Mouse (Mus musculus): Measurements from ENCODE around the gene Ccl6.

Gene Ccl6

DNA sequence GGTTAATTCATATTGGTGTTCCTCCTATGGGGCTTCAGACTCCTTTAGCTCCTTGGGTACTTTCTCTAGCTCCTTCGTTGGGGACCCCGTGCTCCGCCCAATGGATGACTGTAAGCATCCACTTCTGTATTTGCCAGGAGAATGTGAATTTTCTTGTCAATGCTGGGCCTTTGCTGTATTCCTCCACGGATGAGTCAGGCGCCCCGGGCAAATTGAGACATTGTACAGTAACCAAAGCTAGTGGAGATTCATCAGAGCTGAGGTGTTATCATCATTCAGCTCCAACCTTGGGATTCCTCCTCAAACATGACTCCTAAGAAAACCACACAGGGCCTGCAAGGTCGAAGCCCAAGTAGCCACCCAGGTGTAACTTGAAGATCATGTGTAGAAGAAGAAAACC lies 4.9 kb upstream of the Ccl6 start:
- no peak for DNase-seq (ENCODE audit: low read depth, low spot score)

DNA sequence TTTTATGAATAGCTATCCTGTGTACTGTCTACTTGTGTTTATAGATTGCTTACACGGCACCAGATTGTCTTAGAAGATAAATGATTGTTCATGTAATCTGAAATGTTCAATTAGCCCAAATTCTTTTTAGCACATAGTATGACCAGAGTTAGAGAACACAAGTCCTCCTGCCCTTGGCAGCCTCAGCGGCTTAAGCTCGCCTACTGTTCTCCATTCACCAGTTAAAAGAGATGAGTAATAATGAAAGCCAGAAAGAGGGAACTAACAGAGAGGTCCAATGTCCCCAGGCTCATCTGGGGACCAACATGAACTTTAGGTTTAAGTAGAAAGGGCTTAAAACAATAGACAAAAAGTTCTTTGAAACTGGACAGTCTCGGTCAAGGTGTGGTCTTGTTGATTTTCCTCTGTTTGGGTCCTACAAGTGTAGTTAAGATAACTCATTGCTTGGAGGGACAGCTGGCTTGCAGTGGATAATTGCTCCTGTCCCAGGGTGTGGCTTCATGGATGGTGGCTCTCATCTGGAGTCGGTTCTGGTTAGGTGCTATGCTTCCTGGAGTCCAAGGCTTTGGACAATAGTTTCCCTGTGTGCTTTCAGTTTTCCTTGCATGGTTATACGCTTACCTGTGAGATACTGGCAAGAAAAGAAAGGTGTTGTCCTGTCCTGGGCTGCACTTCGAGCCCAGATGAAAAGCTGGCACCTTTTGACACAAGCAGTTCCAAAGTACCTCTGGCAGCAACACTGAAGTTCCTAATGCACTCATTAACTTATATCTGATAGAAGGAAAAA lies 3.0 kb upstream of the Ccl6 start:
- DNase-seq (ENCODE audit: low read depth, low spot score), result no peak

DNA sequence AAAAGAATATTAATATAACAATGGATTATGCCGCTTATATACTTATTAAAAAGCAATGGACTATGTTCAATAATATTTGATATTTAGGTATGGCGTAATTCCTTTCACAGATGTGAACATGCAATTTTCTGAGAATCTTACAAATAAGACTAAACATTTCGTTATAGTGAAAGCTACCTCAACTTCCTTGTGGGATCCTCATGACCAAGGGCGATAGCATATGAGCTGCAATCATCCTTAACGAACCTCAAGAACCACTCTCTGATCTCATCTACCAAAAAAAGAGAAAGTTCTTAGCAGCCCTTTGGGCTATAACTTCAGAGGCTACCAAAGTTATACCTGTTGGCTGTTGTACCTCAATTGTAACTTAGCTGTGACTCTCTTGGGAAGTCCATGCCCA lies 566 bp upstream of the Ccl6 start:
- DNase-seq (ENCODE audit: low read depth, low spot score), result no peak

DNA sequence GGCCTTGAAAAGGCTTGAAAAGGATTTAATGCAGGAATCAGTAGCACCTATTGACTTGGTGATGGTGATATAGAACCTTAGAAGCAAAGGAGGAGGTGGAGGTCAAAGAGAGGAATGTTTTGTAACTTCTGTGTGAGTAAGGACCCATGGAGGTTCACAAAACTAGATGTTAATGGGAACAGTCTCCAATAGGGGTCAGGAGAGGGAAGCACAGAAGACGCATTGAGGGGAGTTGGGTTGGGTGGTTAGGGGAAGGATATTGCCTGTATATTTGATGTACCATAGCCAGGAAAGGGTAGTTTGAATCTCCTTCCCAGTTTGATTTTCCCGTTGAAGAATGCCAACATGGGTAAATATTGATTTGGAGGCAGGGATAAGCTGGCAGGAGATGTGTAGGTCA lies 8.7 kb downstream of the Ccl6 start:
- no peak for DNase-seq (ENCODE audit: low read depth, low spot score)

DNA sequence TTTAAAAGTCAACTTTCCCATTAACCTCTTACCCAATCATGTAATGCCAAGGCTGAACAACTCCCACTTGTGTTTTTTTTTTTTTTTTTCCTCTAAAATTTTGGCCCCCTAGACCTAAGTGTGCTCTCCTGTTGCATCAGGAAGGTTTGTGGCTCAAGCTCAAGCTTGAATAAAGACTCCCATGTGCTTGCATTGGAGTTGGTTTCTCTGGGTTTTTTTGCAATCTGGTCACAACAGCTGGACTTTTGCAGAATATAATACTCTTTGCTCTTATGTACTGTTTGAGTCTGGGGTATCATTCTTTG lies 9.5 kb downstream of the Ccl6 start:
- DNase-seq (ENCODE audit: low read depth, low spot score), result no peak

DNA sequence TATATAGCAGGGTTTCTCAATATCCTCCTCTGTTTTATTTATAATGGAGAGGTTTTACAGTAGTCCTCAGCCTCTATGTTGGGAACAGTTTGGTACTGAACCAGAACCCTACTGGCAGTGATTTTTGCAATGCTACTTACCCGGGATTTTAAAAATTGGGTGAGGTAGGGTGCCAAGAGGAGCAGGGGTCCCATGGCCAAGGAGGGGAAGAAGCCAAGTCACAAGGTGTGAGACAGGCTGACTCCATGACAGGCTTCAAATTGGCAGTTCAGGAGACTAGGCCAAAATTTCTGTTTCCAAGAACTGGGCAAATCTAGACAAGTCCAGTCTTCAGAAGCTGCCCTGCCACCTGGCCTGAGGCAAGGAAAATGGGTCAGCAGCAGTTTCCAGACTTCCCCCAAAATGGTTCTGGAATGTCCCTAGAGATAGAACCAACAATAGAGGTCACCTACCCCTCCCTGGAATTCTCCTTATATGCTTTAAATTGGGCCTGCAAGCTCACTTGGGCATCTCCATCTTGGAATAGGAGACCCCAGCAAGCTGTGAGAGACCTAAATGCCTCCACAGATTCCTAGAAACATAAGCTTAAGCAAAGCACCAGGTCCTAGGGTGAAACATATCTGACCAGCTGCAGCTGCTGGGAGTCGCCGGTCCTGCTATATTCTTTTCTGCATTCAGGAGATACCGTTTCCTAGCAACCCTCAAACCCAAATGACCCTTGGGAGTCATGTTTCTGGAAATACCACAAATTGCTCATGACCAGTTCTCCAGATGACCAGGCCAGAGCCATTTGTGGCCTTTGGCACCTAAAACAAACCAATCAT lies 10.0 kb downstream of the Ccl6 start:
- DNase-seq (ENCODE audit: low read depth, low spot score), result no peak

DNA sequence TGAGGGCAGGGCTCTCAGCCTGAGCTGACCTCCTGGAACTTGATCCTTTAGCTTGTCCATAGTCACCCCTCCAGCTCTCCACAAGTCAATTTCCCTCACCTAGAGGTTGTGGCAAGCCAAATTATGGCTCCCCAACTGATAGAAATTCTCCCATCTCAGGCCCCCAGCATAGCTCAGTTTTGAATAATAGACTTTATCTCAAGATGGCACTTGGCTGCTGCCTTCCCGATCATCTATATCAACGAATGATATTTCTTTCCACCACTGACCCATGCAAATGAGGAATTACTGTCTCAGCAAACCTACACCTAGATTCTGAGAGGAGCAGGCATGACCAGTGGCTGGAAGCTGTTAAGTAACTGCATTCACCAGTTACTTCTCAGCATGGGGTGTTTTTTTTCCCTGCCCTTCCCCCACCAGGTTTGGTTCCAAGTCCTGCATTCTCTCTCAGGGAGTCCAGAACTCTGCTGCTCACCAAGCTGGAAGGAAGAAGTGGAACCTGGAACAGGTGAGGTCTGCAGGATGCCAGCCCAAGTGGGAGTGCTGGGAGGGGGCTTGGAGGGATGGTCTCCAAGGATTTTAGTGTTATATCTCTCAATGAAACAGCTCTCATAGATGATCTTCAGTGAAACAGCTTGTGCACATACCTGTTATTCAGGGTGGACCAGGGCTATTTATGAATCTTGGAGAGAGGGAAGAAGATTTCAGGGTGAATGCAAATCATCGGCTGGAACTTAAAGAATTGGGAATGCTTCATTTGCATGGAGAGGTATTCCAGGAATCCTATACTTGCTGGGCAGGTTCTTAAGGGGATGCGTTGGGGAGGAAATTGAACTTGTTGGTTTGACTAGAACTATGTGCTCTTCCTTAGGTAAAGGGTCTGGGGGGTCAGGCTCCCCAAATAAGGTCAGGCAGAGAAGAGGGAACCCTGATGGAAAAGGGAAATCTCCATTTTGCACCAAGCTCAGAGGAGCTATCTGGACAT lies 11.0 kb downstream of the Ccl6 start:
- DNase-seq (ENCODE audit: low read depth, low spot score), result no peak

DNA sequence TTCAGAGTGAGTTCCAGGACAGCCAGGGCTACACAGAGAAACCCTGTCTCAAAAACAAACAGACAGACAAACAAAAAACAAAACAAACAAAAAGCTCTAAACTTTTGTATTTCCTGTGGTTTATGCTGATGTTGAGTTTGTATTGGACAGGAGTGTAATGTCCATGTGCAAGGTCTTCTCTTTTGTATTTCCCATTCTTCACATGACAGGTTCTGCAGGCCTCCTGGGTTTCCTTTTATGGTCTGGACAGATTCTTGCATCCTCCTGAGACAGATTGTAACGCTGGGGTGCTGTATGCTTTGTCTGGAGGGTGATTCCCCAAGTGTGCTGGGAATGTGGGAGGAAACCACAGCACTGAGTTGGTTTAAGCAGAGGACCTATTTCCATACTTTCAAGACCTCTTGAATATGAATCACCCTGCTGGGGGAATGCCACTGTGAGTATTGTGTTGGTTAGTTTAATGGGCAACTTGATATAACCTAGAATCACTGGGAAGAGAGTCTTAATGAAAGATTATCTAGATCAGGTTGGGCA lies 12.1 kb downstream of the Ccl6 start:
- DNase-seq (ENCODE audit: low read depth, low spot score), result no peak

DNA sequence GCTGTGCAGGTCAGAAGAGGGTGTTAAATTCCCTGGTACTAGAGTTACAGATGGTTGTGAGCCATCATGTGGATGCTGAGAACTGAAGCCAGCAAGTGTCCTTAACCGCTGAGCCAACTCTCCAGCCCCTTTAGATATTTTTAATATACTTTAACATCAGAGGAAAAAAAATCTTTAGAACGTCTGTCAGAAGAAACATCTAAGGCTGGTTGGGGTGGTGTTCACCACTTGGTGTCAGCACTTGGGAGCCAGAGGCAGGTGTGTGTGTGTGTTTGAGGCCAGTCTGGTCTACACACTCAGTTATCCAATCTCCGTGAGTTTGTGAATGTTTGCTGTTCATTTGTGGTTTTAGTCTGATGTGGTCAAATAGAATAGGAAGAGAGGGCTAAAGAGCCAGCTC lies 13.9 kb downstream of the Ccl6 start:
- DNase-seq (ENCODE audit: low read depth, low spot score), result no peak

DNA sequence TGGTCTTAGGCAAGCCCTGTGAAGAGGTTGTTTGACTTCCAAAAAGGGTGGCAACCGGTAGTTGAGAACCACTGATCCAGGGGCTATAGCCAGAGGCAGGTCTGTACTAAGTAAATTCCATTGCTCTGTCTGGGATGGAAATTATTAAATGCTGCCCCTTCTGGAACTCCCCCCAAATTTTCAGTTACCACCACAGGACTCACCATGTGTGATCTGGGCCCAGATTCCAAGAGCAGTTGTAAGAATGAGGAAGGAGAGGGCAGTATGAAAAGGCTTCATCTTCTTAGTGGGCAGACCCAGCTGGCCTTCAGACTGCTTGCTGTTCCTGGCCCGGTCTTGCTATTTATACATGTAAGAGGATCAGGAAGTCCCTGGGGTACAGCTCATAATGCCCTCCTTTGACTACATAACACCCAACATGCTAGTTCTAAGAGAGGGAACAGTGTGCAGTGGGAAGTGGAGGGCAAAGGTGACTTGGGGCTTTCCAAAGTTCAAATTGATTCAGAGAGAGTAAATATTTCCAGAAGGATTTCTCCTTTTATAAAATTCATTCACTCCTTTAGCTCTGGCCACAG lies 14.6 kb downstream of the Ccl6 start, which contains the start of gene Ccl9:
Ccl9 (minus strand) TSS at position 451 of the 575 bp plus-strand sequence.
- no peak for DNase-seq (ENCODE audit: low read depth, low spot score)

DNA sequence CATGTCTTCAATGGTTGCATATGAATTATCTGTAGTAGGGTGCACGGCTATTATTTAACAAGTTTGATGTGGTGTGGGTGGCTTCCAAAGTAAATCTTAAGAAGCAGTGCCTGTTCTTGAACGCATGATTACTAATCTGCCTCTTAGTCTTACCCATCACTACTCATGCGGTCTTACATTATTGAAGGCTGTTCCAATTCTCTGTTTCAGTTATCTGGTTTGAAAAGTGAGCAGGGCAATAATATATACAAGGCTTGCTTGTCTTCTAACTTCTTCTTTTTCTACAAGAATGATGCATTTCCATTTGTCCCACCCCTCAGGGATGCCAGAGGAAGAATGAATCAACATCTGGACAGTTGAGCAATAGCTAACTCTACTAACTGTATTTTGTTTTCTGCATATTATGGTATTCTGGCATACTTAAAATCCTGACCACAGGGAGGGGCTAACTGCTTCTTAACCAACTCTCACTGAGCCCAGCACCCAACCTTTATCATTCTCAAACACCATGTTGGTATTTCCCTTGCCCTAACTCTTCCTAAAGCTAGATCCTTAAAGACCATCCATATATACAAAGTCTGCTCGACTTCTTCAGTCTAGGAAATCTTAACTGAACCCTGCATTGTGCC lies 15.8 kb downstream of the Ccl6 start:
- no peak for DNase-seq (ENCODE audit: low read depth, low spot score)

DNA sequence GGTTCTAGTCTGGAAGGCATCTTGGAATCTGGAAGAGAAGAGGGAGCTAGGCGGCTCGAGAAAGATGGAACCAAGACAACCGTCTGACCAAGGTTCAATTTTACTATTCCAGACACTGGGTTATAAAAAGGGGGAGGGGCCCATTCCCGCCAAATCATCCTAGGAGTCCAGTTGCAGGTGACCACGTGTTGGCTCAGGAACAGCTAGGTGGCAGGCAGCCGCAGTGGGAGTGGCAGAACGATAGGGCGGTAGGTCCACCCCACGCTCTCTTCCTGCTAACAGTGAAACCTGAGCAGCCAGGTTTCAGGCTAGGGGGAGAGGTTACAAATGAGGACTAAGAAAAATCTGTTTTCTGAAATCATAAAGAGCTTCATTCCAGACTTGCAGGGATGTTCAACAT lies 20.1 kb downstream of the Ccl6 start:
- DNase-seq (ENCODE audit: low read depth, low spot score), result no peak

DNA sequence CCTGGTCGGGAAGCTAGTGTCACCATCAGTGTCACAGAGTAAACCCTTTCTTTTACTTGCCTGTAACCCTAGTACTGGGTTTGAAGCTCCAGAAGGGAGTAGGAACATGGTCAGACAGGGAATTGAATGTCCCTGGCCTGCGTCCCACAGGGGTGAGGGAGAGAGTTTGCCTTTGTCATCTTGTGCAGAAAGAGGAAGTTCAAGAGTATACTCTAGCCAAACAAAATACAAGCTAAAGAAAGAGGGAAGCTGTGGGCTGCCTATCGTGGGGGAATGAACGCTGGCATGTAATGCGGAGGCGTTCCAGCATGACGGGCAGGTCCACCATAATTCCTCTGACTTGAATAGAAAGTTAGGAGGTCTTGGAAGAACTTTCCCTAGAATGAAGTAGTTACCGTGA lies 20.7 kb downstream of the Ccl6 start:
- DNase-seq (ENCODE audit: low read depth, low spot score), result no peak

DNA sequence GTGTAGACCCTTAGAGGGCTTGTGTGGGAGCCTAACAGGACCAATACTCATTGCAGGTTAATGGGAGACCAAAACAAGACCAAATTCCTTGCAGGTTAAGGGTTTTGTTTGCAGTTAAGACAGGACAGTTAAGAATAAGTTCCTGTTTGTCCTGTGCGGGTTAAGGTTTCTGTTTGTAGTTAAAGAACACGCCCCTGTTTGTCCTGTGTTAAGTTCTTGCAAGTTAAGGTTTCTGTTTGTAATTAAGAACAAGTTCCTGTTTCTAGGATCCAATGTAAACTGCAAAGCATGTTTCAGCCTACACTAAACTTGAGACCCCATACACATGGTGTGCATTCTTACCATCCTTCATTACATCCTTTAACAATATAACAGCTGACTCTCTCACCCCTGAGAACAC lies 22.7 kb downstream of the Ccl6 start:
- no peak for DNase-seq (ENCODE audit: low read depth, low spot score)

DNA sequence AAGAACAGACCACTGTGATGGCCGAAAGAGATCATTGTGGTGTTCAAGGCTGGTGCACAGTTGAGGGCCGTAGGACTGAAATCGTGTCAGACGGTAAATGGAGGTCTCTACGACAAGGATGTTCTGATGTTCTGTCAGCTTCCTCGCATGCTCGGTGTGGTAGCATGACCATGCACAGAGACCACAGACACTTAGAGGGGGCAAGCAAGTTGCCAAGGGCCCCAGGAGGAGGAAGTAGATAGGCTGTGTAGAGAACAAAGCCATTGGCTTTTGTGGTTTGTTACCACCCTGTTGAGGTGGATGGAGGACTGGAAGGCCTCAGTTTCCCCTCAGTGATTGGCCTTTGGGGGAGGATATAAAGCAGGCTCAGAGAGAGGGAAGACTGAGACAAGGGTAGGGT lies 23.6 kb downstream of the Ccl6 start:
- no peak for DNase-seq (ENCODE audit: low read depth, low spot score)

DNA sequence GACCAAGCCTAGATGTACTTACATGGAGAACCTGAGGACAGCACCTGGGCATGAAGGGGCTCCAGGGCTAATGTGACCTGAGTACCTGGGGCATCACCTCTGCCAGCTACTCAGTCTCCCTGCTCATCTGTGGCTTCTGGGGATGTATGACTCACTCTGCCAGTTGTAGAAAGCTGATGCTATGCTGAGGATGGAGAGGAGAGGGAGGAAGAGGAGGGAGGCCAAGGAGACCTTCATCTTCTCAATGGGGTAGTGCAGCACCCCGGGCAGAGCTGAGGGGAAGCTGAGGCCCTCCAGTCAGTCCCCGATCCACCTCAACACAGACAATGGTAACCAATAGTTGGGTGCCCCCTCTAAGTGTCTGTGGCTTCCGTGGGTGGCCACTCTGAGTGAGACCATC lies 24.1 kb downstream of the Ccl6 start:
- no peak for DNase-seq (ENCODE audit: low read depth, low spot score)

DNA sequence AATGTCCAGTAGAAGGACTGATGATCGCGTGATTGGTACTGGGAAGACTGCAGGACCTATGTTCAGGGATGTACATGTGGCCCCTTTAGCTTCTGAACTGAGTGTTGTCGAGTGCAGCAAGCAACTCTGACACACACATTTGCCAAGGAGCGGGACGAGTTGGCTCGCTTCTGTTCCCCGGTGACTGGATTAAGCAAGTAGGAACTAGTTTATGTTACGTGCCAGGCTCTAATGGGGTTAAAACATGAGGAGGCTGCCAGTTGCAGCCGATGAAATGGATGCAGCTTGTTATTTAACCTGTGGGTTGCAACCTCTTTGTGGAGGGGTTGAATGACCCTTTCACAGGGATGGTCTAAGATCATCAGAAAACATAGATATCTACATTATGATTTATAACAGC lies 24.8 kb downstream of the Ccl6 start:
- DNase-seq (ENCODE audit: low read depth, low spot score), result no peak

DNA sequence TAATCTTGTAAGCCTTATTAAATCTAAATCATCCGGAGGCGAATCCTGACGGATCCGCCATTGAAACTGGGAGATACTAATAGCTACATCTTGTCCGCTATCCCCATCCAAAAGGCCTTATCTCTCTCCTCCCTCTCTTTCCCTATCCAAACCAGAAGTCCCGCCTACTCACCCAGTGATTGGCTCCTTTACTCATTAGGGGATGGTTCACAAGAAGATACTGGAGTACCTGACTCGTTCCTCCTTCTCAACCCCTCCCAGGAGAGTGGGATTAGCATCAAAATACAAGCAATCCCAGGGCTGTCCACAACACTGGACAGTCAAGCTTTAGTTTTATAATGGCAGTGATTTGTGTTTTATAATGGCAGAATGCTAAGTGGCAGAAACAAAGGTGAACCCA lies 25.6 kb downstream of the Ccl6 start:
- DNase-seq (ENCODE audit: low read depth, low spot score), result no peak

DNA sequence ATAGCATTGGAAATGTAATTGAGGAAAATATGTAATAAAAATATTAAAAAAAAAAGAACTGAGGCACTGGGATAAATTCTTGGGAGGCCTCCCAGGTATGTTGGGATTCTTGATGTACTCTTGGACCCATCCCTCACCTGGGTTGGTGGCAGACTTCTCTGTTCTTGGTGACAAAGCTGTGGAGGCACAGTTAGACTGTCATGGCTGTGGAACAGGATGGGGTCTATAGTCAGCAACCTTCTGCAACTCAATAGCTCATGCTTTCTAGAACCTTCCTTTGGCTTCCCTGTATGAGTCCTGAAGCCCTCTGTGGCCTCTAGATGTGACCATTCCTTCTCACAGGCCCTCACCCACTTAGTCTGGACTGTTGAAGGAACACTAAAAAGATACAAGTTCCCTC lies 26.3 kb downstream of the Ccl6 start:
- DNase-seq (ENCODE audit: low read depth, low spot score), result no peak

DNA sequence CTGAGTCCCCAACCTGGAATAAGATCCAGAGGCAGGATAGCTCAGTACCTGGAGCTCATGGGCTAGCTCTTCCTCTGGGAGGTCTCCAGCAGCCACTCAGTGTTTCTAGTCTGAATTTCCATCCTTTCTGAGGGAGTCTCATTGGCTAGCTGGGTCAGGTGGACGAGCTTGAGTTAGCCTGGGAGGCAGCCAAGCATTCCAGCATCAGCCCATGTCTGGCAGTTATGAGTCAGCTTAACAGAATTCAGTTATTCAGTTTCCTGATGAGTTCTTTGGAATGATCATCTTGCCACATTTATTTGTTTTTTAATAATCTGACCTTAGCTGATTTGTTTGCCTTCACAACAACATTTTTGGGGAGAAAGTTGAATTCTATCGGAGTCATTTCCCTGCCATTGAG lies 29.1 kb downstream of the Ccl6 start:
- DNase-seq (ENCODE audit: low read depth, low spot score), result no peak

DNA sequence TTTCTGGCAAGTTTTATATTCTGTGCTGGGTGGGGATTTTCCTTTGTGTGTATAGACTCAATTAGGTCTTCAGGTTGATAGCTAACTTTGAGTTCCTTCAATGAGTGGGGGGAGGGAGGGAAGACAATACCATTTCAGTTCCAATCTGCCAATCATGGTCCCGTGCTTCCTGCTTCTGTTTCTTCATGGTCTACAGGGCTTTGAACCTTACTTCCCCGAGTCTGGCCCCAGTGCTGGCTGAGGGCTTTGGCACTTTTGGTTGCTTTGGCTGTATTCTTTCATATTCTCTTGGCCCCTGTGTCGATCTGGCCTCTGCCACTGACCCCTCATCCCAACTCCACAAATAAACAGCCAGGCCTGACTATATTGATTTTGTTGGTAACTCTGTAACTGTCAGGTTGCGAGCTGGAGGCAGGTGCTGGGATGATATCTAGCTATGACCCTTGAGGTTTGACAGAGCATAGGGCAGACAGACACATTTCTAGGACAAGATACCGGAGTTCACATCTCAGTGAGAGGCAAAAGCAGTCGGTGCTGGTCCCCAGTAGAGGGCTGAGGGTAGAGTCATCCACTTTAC lies 30.5 kb downstream of the Ccl6 start:
- DNase-seq (ENCODE audit: low read depth, low spot score), result no peak

Data from CD4-positive, CD25-positive, alpha-beta regulatory T cell, adult 2 months (primary cell).